Mouse (Mus musculus): Measurements from ENCODE around the gene Oaf.
A peak's percentile ranks its signal among the peaks of the same experiment; 100 is the strongest.

- peak; percentile 71 for TF ChIP-seq CTCF (IDR thresholded peaks at IDR 0.05; ENCODE audit: low read depth, low read length)
- no peak for TF ChIP-seq POLR2A (IDR thresholded peaks at IDR 0.05; ENCODE audit: extremely low read depth, insufficient read depth, low read length)
Observed at GRCm38 (mm10) chr9:43267357-43267756, 27.6 kb upstream of the Oaf start.

All from liver, adult 2 months (tissue).